Mouse (Mus musculus) liver, embryonic 13.5 days (tissue): ENCODE measurements around the gene Reck. TPM values are rescaled to one million over a fixed set of nuclear protein-coding genes. Genes with fewer than 3 reads are reported as not detected.

ENCODE experiments used
- ATAC-seq: fragments of 200-750 bp; cut with Nextera tagmentation; 2 replicates; pipeline ENCODE4 v1.8.0; 2017; ENCODE audit warnings: low read depth, mild to moderate bottlenecking, moderate number of reproducible peaks, moderate library complexity
- DNase-seq: peaks from one replicate; pipeline ENCODE4 v3.0.0; 2022
- H3K27ac ChIP-seq: fragments of 300-500 bp; sonication (generic); 2 replicates; pipeline ENCODE4 v1.5.1; 2015; ENCODE audit warnings: moderate library complexity, mild to moderate bottlenecking, inconsistent platforms
- H3K27me3 ChIP-seq: fragments of 300-500 bp; sonication (generic); 2 replicates; pipeline ENCODE4 v1.6.1; 2015; ENCODE audit warnings: mild to moderate bottlenecking, inconsistent platforms
- H3K36me3 ChIP-seq: fragments of 300-500 bp; sonication (generic); 2 replicates; pipeline ENCODE4 v1.6.1; 2015; ENCODE audit warnings: mild to moderate bottlenecking, inconsistent platforms
- H3K4me1 ChIP-seq: fragments of 300-500 bp; sonication (generic); replicated peaks from 2 replicates; pipeline ENCODE4 v1.6.1; 2015; ENCODE audit warnings: inconsistent platforms
- H3K4me2 ChIP-seq: fragments of 300-500 bp; sonication (generic); 2 replicates; pipeline ENCODE4 v1.6.1; 2015; ENCODE audit warnings: inconsistent platforms, mild to moderate bottlenecking, moderate library complexity
- H3K4me3 ChIP-seq: fragments of 300-500 bp; sonication (generic); replicated peaks from 2 replicates; pipeline ENCODE4 v1.5.1; 2015; ENCODE audit warnings: mild to moderate bottlenecking, inconsistent platforms
- H3K9ac ChIP-seq: fragments of 300-500 bp; sonication (generic); 2 replicates; pipeline ENCODE4 v1.6.1; 2015; ENCODE audit warnings: mild to moderate bottlenecking, inconsistent platforms
- H3K9me3 ChIP-seq: fragments of 300-500 bp; sonication (generic); replicated peaks from 2 replicates; pipeline ENCODE4 v1.6.1; 2016; ENCODE audit warnings: inconsistent platforms
- WGBS: fragments of 180-500 bp; shearing (Covaris S2); methylation state at CpG from one replicate; pipeline ENCODE4 v1.1.7; 2015; ENCODE audit not compliant: insufficient replicate concordance; 5-methylcytosine and 5-hydroxymethylcytosine counted together
- polyA plus RNA-seq: library from polyadenylated mRNA; unstranded; fragments of >200 nt; fragmentation: Nextera tagmentation; extraction: Ambion mirVana; gene quantifications from 2 replicates; pipeline ENCODE4 v1.2.1, GENCODE M21; 2015

The Reck gene
- polyA plus RNA-seq, 1 experiment from 2014 or later: 2.1 TPM

DNA sequence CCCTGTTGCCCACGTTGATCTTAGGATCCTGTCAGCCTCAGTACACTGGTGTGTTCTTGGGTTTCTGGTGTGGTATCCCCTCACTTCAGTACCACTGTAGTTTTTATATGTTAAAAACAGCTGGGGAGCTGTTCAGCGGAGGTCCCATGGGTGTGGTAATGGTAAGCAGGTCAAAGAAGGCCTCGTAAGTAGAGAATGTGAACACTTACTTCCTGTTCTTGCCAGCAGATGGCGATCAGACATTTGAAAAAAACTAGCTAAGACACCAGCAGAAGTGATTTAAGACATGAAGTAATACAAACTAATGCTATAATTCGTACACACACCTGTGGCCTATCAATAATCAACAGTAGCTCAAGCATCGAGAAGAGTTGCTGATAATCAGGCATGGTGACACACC, 31.1 kb downstream of the Reck start:
- Histone ChIP-seq H3K27ac (no peak overlapping the region), H3K4me3 (no peak overlapping the region), H3K27me3 (no peaks in the 10 kb centered on the region), H3K9ac (no peak overlapping the region), H3K36me3 (no peaks in the 10 kb centered on the region), H3K9me3 (no peaks in the 10 kb centered on the region), H3K4me2 (no peak overlapping the region), H3K4me1 (no peaks in the 10 kb centered on the region)
- DNase-seq (peak; percentile 14), ATAC-seq (no peak)
- 15% methylated on average over 6 of the region's 6 CpGs for WGBS

DNA sequence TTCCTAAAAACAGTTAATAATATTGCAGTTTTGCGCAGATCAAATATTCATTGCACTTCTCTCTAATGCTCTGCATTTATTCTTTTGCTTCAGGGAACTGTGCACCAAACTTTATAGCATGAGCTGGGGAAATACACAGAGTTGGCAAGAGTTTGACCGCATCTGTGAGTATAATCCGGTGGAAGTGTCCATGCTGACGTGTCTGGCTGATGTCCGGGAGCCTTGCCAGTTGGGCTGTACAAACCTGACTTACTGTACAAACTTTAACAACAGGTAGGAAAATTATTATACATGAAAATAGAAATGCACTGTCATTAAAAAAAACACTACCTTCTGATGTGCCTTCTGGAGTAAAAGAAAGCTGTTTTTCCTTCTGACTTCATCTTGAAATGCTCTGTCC, 42.9 kb downstream of the Reck start:
- Histone ChIP-seq H3K36me3 (no peaks in the 10 kb centered on the region), H3K9ac (no peak overlapping the region), H3K9me3 (no peaks in the 10 kb centered on the region), H3K4me2 (no peak overlapping the region), H3K27ac (no peak overlapping the region), H3K4me3 (no peak overlapping the region), H3K27me3 (no peaks in the 10 kb centered on the region), H3K4me1 (no peaks in the 10 kb centered on the region)
- DNase-seq: no peak
- no peak for ATAC-seq
- WGBS: 85% methylated on average over 5 of the region's 5 CpGs

DNA sequence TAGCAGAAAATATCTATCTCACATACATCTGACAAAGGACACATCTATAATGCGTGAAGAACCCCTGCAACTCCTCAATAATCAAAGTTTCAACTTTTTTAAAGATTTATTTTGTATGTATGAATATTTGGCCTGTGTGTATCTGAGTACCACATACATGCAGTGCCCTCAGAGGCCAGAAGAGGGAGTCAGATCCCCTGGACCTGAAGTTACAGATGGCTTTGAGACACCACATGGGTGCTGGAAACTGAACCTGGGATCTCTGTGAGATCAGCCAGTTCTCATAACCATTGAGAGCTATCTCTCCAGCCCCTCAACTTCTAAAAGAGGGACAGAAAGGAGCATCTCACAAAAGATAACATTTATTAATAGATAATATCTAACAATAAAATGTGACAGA, 45.3 kb downstream of the Reck start:
- WGBS: 65% methylated on average over 1 of the region's 1 CpGs
- no peaks in the 10 kb centered on the region for H3K36me3 ChIP-seq
- no peak for ATAC-seq

DNA sequence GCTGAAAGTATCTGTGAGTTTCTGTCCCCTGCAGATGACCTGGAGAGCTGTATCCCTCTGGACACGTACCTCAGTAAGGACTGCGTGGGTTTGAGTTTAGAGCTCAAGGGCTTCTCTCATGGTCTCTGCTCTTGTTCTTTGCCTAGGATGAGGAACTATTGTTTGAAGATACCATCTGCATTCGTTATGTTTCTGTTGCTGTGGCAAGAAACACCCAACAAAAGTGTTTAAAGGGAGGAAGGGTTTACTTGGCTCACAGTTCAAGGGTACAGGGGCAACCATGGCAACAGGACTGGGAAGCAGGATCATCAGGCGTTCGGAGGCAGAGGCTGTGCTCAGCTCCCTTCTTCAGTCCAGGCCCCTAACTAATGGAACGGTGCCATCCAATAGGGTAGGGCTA, 49.8 kb downstream of the Reck start:
- ATAC-seq: no peak
- no peak overlapping the region for H3K4me3 ChIP-seq
- H3K9me3 ChIP-seq: no peaks in the 10 kb centered on the region
- no peaks in the 10 kb centered on the region; the same call in 1 of the 2 replicates for H3K36me3 ChIP-seq
- 73% methylated on average over 6 of the region's 6 CpGs for WGBS
- no peak overlapping the region for H3K9ac ChIP-seq
- no peak overlapping the region for H3K27ac ChIP-seq
- no peak for DNase-seq
- no peaks in the 10 kb centered on the region for H3K4me1 ChIP-seq
- no peak overlapping the region for H3K4me2 ChIP-seq
- no peaks in the 10 kb centered on the region for H3K27me3 ChIP-seq

More for the DNA sequence above, 45.3 kb downstream of the Reck start:
- Histone ChIP-seq H3K4me3 (no peak overlapping the region), H3K9me3 (no peaks in the 10 kb centered on the region), H3K4me1 (no peaks in the 10 kb centered on the region), H3K9ac (no peak overlapping the region), H3K27ac (no peak overlapping the region), H3K4me2 (no peak overlapping the region), H3K27me3 (no peaks in the 10 kb centered on the region)
- no peak for DNase-seq

DNA sequence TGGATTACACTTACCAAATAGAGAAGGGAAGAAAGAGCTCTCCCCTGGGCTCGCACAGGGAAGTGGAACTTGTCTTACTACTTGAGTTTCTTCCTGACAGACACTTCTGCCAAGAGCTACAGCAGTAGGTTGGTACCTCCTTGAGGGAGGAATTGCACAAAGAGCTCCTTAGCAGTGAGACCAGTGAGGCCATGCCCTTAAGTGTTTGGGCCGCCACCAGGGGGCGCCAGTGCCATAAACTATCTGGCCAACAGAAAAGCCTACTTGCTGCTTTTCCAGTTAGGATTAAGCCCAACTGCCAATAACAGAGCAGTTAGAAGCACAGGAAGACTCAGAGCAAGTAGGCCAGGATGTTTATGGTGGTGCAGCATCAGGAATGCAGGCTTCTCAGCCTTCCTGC, 50.4 kb downstream of the Reck start:
- no peak overlapping the region for H3K4me2 ChIP-seq
- no peaks in the 10 kb centered on the region for H3K27me3 ChIP-seq
- H3K4me3 ChIP-seq: no peak overlapping the region
- H3K4me1 ChIP-seq: no peaks in the 10 kb centered on the region
- ATAC-seq (peak; percentile 53), DNase-seq (peak; percentile 61)
- WGBS: 7% methylated on average over 3 of the region's 3 CpGs
- H3K9me3 ChIP-seq: no peaks in the 10 kb centered on the region
- H3K36me3 ChIP-seq: no peaks in the 10 kb centered on the region; the same call in 1 of the 2 replicates
- no peak overlapping the region for H3K27ac ChIP-seq
- no peak overlapping the region for H3K9ac ChIP-seq

DNA sequence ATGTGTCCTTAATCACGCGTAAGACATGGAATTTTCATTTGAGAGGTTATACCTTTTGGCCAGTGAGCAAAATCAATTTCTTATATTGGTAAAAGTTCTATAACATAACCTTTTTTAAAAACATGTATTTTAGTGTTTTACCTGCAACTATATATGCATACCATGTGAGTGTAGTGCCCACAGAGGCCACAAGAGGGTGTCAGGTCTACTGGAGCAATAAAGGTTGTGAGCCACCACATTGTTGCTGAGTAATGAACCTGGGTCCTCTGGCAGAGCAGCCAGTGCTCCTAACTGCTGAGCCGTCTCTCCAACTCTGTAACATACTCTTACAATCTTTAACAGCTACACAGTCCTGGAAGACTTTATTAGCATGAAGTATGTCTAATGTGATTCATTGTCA, 52.5 kb downstream of the Reck start:
- Histone ChIP-seq H3K27me3 (no peaks in the 10 kb centered on the region), H3K36me3 (no peaks in the 10 kb centered on the region; the same call in 1 of the 2 replicates), H3K9me3 (no peaks in the 10 kb centered on the region), H3K27ac (no peak overlapping the region), H3K9ac (no peak overlapping the region), H3K4me3 (no peak overlapping the region), H3K4me2 (no peak overlapping the region), H3K4me1 (no peaks in the 10 kb centered on the region)
- ATAC-seq (no peak), DNase-seq (peak; percentile 37)
- 78% methylated on average over 3 of the region's 3 CpGs for WGBS

DNA sequence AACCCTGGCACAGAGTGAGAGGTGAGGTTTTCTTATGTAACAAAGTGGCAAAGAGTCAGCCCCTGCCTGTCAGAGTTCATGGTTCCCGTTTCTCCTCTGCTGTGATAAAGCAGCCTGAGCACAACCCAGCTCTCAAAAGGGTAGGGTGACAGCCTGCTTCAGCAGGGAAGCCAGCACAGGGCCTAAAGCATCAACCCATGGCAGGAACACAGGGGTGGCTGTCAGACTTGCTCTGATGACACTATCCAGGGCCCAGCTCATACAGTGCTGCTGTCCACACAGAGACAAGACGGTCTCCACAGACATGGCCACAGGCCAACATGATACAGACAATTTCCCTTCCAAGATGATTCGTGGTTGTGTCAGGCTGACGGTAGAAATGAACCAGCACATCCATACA, 56.5 kb downstream of the Reck start:
- H3K9me3 ChIP-seq: no peaks in the 10 kb centered on the region
- no peak overlapping the region for H3K4me3 ChIP-seq
- WGBS: 52% methylated on average over 4 of the region's 4 CpGs
- no peak overlapping the region for H3K27ac ChIP-seq
- H3K9ac ChIP-seq: no peak overlapping the region
- ATAC-seq (no peak), DNase-seq (no peak)
- no peaks in the 10 kb centered on the region for H3K27me3 ChIP-seq
- no peak overlapping the region for H3K4me2 ChIP-seq
- H3K36me3 ChIP-seq: no peaks in the 10 kb centered on the region; the same call in 1 of the 2 replicates
- peaks cover 9% of the 10 kb centered on the region for H3K4me1 ChIP-seq

DNA sequence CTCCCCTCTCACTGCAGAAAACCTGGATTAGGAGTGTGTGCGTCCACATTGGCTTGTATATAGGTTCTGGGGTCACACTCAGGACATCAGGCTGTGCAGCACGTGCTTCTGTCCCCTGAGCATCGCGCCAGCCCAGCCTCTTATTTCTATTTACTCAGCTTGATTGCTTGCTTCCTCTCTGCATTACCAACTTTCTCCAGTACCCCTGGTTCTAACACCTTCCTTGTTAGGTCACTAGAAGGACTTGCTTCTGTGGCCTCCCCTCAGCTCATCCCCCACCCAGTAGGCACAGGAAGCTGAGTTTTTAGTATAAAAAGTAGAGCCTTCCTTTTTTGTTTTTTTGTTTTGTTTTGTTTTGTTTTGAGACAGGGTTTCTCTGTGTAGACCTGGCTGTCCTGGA, 60.9 kb downstream of the Reck start:
- Histone ChIP-seq H3K36me3 (no peaks in the 10 kb centered on the region), H3K27ac (no peak overlapping the region), H3K4me1 (peaks cover 16% of the 10 kb centered on the region), H3K9me3 (no peaks in the 10 kb centered on the region), H3K4me3 (no peak overlapping the region), H3K4me2 (no peak overlapping the region), H3K9ac (no peak overlapping the region), H3K27me3 (no peaks in the 10 kb centered on the region)
- no peak for DNase-seq
- WGBS: 76% methylated on average over 4 of the region's 4 CpGs
- ATAC-seq: no peak

DNA sequence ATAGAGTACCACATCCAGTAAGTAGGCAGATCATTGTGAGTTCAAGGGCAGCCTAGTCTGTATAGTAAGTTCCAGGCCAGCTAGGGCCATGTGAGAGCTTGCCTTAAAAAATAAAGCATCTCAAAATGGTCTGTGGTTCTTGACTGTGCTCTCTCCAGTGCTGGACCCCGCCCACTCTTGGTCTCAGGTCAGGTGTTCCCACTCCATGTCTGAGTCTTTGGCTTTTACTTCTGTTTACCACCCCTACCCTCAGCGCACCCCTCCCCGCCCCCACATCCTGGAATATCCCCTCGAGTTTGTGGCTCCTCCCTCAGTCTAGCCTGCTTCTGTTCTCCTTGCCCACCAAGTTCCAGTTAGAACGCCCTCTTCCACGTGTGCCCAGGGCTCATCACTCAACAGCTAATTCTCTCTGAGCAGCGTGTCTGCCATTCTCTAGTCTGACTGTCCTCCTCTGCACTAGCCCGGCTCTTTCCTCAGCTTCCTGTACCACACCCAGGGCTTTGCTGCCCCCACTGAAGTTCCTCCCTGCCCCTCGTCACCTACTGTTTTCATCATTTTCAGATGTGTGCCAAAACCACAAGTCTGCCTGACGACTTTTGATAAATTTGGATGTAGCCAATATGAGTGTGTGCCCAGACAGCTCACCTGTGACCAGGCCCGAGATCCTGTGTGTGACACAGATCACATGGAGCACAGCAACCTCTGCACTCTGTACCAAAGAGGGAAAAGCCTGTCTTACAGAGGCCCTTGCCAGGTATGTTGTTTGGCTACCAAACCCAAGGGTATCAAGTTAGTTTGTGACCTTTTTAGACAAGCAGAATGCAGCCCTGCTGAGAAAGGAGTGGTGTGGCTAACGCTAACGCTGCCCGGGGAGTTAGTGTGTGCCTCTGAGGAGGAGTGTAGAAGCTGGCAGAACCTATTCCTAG, 61.7 kb downstream of the Reck start:
- H3K4me1 ChIP-seq: peaks cover 16% of the 10 kb centered on the region
- no peak overlapping the region for H3K4me3 ChIP-seq
- WGBS: 37% methylated on average over 14 of the region's 14 CpGs
- DNase-seq (no peak), ATAC-seq (peak; percentile 47; the same call in 1 of the 2 replicates)
- no peak overlapping the region for H3K9ac ChIP-seq
- H3K9me3 ChIP-seq: no peaks in the 10 kb centered on the region
- H3K36me3 ChIP-seq: no peaks in the 10 kb centered on the region
- H3K27ac ChIP-seq: no peak overlapping the region
- no peaks in the 10 kb centered on the region for H3K27me3 ChIP-seq
- H3K4me2 ChIP-seq: no peak overlapping the region

DNA sequence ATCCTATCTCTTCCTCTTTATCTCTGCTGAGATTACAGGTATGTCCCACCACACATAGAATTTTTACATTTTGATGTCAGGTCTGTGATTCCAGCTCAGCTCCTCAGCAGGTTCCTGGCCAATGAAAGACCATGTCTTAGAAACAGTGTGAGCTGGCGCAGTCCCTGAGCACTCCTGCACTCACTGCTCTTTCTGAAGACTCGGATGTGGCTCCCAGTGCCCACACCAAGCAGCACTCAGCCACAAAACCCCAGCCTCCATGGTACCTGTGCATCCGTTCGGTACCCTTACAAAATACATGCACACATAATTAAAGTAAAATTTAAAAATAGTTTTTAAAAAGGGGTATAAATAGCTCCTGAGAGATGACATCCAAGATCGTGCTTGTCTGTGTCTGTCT, 66.0 kb downstream of the Reck start:
- Histone ChIP-seq H3K4me3 (no peak overlapping the region), H3K9me3 (no peaks in the 10 kb centered on the region), H3K4me1 (peaks cover 12% of the 10 kb centered on the region), H3K27ac (no peak overlapping the region), H3K36me3 (no peaks in the 10 kb centered on the region), H3K9ac (no peak overlapping the region), H3K4me2 (no peak overlapping the region), H3K27me3 (no peaks in the 10 kb centered on the region)
- ATAC-seq (no peak), DNase-seq (no peak)
- WGBS: 71% methylated on average over 5 of the region's 5 CpGs

DNA sequence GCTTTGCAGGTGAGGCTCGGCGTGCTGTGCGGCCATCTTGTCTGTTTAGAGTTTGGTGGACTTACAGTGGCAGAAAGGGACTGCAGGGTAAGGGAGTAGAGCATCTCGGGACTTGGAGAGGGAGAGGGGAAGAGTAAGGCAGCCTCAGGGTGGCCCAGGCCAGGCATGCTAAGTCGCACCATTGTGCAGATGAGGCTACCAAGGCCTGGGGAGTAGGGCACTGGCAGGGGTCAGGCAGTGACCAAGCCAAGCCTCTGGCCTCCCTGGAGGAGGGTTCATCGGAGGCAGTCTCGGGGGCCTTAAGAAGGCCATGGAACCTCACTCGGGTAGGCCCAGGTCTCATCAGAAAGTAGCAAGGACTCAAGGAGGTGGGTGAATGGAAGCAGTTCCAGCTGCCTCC, 67.1 kb downstream of the Reck start:
- WGBS: 79% methylated on average over 8 of the region's 8 CpGs
- Histone ChIP-seq H3K4me1 (peaks cover 2% of the 10 kb centered on the region), H3K27ac (no peak overlapping the region), H3K9me3 (no peaks in the 10 kb centered on the region), H3K36me3 (no peaks in the 10 kb centered on the region), H3K4me3 (no peak overlapping the region), H3K4me2 (no peak overlapping the region), H3K9ac (no peak overlapping the region), H3K27me3 (no peaks in the 10 kb centered on the region)
- no peak for ATAC-seq
- DNase-seq: no peak

DNA sequence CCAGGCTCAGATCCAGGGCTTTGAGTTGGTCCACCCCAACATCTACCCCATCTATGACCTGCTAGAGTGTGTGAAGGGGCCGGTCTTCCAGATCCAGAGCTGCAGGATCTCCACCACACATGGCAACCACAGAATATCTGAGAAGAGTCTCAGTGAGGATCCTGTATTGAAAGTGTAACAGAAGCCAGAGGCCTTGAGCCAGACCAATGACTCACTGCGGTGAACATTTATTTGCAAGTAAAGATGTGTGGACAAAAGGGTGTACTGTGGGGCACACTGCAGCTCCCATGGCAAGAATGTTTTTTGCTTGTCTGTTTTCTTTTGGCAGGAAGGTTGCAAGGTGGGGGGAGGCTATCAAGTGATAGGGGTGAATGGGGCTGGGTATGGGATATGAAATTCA, 72.2 kb downstream of the Reck start:
- ATAC-seq: no peak
- Histone ChIP-seq H3K4me1 (no peaks in the 10 kb centered on the region), H3K36me3 (no peaks in the 10 kb centered on the region), H3K4me2 (no peak overlapping the region), H3K9me3 (no peaks in the 10 kb centered on the region), H3K27ac (no peak overlapping the region), H3K27me3 (no peaks in the 10 kb centered on the region), H3K9ac (no peak overlapping the region), H3K4me3 (no peak overlapping the region)
- DNase-seq: no peak
- WGBS: 80% methylated on average over 2 of the region's 2 CpGs
